Mouse (Mus musculus) brain, embryonic 18.5 days (tissue): ENCODE results near the gene Gm20683.

Experiments
- DNase-seq: peaks from one replicate; pipeline ENCODE4 v3.0.0-alpha.2; 2012; ENCODE audit warnings: low read depth, low spot score

Gene Gm20683

GRCm38 (mm10) chr17:25842509-25842908 lies 946 bp upstream of the Gm20683 start:
- no peak for DNase-seq

- DNase-seq, result no peak
These were observed 1.0 kb downstream of the Gm20683 start for GRCm38 (mm10) chr17:25840519-25840918.

- no peak for DNase-seq
These were observed 1.9 kb downstream of the Gm20683 start for GRCm38 (mm10) chr17:25839455-25840235.

GRCm38 (mm10) chr17:25838904-25839303 lies 2.7 kb downstream of the Gm20683 start:
- DNase-seq, result no peak

- DNase-seq, result no peak
These were observed 4.0 kb downstream of the Gm20683 start for GRCm38 (mm10) chr17:25837533-25837932.

GRCm38 (mm10) chr17:25837076-25837410 lies 4.5 kb downstream of the Gm20683 start, which contains the start of gene Rhbdl1:
TSS of gene Rhbdl1 (minus strand) at chr17:25837295.
- DNase-seq, result no peak

GRCm38 (mm10) chr17:25836397-25837075 lies 5.0 kb downstream of the Gm20683 start:
- DNase-seq, result no peak

- DNase-seq, result no peak
These were observed 5.7 kb downstream of the Gm20683 start for GRCm38 (mm10) chr17:25835816-25836215.

GRCm38 (mm10) chr17:25835301-25835700 lies 6.3 kb downstream of the Gm20683 start:
- DNase-seq, result no peak

- no peak for DNase-seq
These were observed 6.9 kb downstream of the Gm20683 start for GRCm38 (mm10) chr17:25834595-25835222.

- DNase-seq, result no peak
These were observed 7.5 kb downstream of the Gm20683 start for GRCm38 (mm10) chr17:25833961-25834594.

- DNase-seq, result peak; percentile 70
These were observed 8.3 kb downstream of the Gm20683 start, which contains the start of gene Stub1 for GRCm38 (mm10) chr17:25833291-25833663. TSS of gene Stub1 (minus strand) at chr17:25833404.

- DNase-seq, result peak; percentile 95
These were observed 8.9 kb downstream of the Gm20683 start for GRCm38 (mm10) chr17:25832436-25833290.

GRCm38 (mm10) chr17:25831451-25832281 lies 9.9 kb downstream of the Gm20683 start:
- DNase-seq, result no peak

- no peak for DNase-seq
These were observed 10.6 kb downstream of the Gm20683 start for GRCm38 (mm10) chr17:25830806-25831431.

GRCm38 (mm10) chr17:25830200-25830753 lies 11.3 kb downstream of the Gm20683 start:
- no peak for DNase-seq

- DNase-seq, result no peak
These were observed 12.0 kb downstream of the Gm20683 start for GRCm38 (mm10) chr17:25829558-25830017.

GRCm38 (mm10) chr17:25828712-25829557 lies 12.6 kb downstream of the Gm20683 start, which contains the start of gene Jmjd8:
TSS of gene Jmjd8 (plus strand) at chr17:25828867.
- peak; percentile 82 for DNase-seq
